Comparison of ENCODE assay signal across 8 mouse cellular contexts in genomic region chr7:7188191-7188942, GRCm38 (mm10). TPM values are rescaled to one million over a fixed set of nuclear protein-coding genes. Genes with fewer than 3 reads are reported as not detected.
A peak's percentile ranks its signal among the peaks of the same experiment; 100 is the strongest.
DNase-seq lines count a peak whose midpoint lies in the region; ATAC-seq and TF ChIP-seq lines count a peak whose summit lies in the region.

No protein-coding gene starts in this region.

- TF ChIP-seq EP300 in heart, adult 2 months (IDR thresholded peaks at IDR 0.05; ENCODE audit: insufficient read depth, low read depth, low read length), result no peak

- no peaks in the 10 kb centered on the region for H3K36me3 ChIP-seq in embryonic facial prominence, embryonic 11.5 days (replicated peaks; ENCODE audit: control insufficient read depth, insufficient read depth, low read depth, low read length)
- no peaks in the 10 kb centered on the region for H3K36me3 ChIP-seq in heart, adult 2 months (ENCODE audit: control insufficient read depth, insufficient read depth, low read length)
- peaks cover 2% of the 10 kb centered on the region for H3K36me3 ChIP-seq in limb, embryonic 13.5 days
- H3K36me3 ChIP-seq in midbrain, embryonic 15.5 days (replicated peaks), result no peaks in the 10 kb centered on the region

- TF ChIP-seq POLR2A in heart, adult 2 months (IDR thresholded peaks at IDR 0.05; ENCODE audit: insufficient read depth, low read depth, low read length), result no peak

- peak overlapping the region; percentile 34 for H3K4me3 ChIP-seq in embryonic facial prominence, embryonic 11.5 days (ENCODE audit: low read depth, low read length)
- peak overlapping the region; percentile 57 for H3K4me3 ChIP-seq in heart, adult 2 months
- peak overlapping the region; percentile 54 for H3K4me3 ChIP-seq in limb, embryonic 13.5 days
- H3K4me3 ChIP-seq in midbrain, embryonic 15.5 days, result peak overlapping the region; percentile 52

- intact Hi-C loops in heart, adult 2 months (cut with DNase I), result loop anchor here (5.0 to 10.0 kb wide), 2 partner anchors 66 to 254 kb away; partner anchors contain the start of gene Zfp954

- peak; percentile 75 for TF ChIP-seq CTCF in heart, adult 2 months (IDR thresholded peaks at IDR 0.05)

- peak; percentile 96 for ATAC-seq in embryonic facial prominence, embryonic 11.5 days (replicated peaks; ENCODE audit: insufficient number of reproducible peaks, low FRiP score, low TSS enrichment, low read depth)
- peak; percentile 93 for ATAC-seq in limb, embryonic 13.5 days (ENCODE audit: low FRiP score, low read depth)
- ATAC-seq in midbrain, embryonic 15.5 days (replicated peaks), result peak; percentile 97

- DNase-seq in urinary bladder, adult 18-20 months (ENCODE audit: low spot score in 2 of 2), result peak; percentile 55 to 69
- DNase-seq in urinary bladder, postnatal 10 days (ENCODE audit: low spot score), result no peak
- peak; percentile 74 for DNase-seq in embryonic facial prominence, embryonic 11.5 days (ENCODE audit: low spot score)
- DNase-seq in heart, adult 2 months, result peak; percentile 72 to 73
- peak; percentile 37 to 69 for DNase-seq in kidney, adult 8-10 months
- peak; percentile 47 to 73 for DNase-seq in spleen, adult 18-20 months

- peak overlapping the region; percentile 29; the same call in 1 of the 2 replicates for H3K4me2 ChIP-seq in embryonic facial prominence, embryonic 11.5 days (ENCODE audit: low read depth, low read length)
- peak overlapping the region; percentile 54 for H3K4me2 ChIP-seq in limb, embryonic 13.5 days (replicated peaks)
- peak overlapping the region; percentile 44 for H3K4me2 ChIP-seq in midbrain, embryonic 15.5 days

- no peaks in the 10 kb centered on the region for H3K27me3 ChIP-seq in embryonic facial prominence, embryonic 11.5 days (ENCODE audit: control insufficient read depth, insufficient read depth, low read length)
- H3K27me3 ChIP-seq in heart, adult 2 months (ENCODE audit: control insufficient read depth, insufficient read depth, low read length), result no peaks in the 10 kb centered on the region
- no peaks in the 10 kb centered on the region for H3K27me3 ChIP-seq in limb, embryonic 13.5 days
- no peaks in the 10 kb centered on the region for H3K27me3 ChIP-seq in midbrain, embryonic 15.5 days (replicated peaks)

- 13% methylated on average over 18 of the region's 18 CpGs for WGBS in embryonic facial prominence, embryonic 11.5 days
- 6% methylated on average over 17 of the region's 18 CpGs for WGBS in heart, adult 2 months
- WGBS in limb, embryonic 13.5 days, result 10% methylated on average over 18 of the region's 18 CpGs
- 11% methylated on average over 18 of the region's 18 CpGs for WGBS in midbrain, embryonic 15.5 days

- no peaks in the 10 kb centered on the region for H3K4me1 ChIP-seq in embryonic facial prominence, embryonic 11.5 days (ENCODE audit: control insufficient read depth, insufficient read depth, low read length)
- no peaks in the 10 kb centered on the region for H3K4me1 ChIP-seq in heart, adult 2 months (ENCODE audit: control insufficient read depth, insufficient read depth, low read length)
- peaks cover 4% of the 10 kb centered on the region; the same call in 1 of the 2 replicates for H3K4me1 ChIP-seq in limb, embryonic 13.5 days
- no peaks in the 10 kb centered on the region for H3K4me1 ChIP-seq in midbrain, embryonic 15.5 days

- H3K79me2 ChIP-seq in heart, adult 2 months (replicated peaks; ENCODE audit: control insufficient read depth, insufficient read depth, low read length), result no peaks in the 10 kb centered on the region

- 0 out of 2 replicates have a peak overlapping the region, but pooled peaks have one; percentile 22 for H3K9ac ChIP-seq in embryonic facial prominence, embryonic 11.5 days (replicated peaks; ENCODE audit: low read length)
- H3K9ac ChIP-seq in heart, adult 2 months (ENCODE audit: low read depth, low read length), result no peak overlapping the region
- H3K9ac ChIP-seq in limb, embryonic 13.5 days, result peak overlapping the region; percentile 35; the same call in 1 of the 2 replicates
- peak overlapping the region; percentile 29; the same call in 1 of the 2 replicates for H3K9ac ChIP-seq in midbrain, embryonic 15.5 days

- H3K9me3 ChIP-seq in embryonic facial prominence, embryonic 11.5 days (replicated peaks; ENCODE audit: control insufficient read depth, low read length), result no peaks in the 10 kb centered on the region
- no peaks in the 10 kb centered on the region for H3K9me3 ChIP-seq in limb, embryonic 13.5 days
- H3K9me3 ChIP-seq in midbrain, embryonic 15.5 days, result no peaks in the 10 kb centered on the region

- H3K27ac ChIP-seq in embryonic facial prominence, embryonic 11.5 days (replicated peaks; ENCODE audit: low read depth, low read length), result no peak overlapping the region
- no peak overlapping the region for H3K27ac ChIP-seq in heart, adult 2 months
- no peak overlapping the region for H3K27ac ChIP-seq in limb, embryonic 13.5 days
- no peak overlapping the region for H3K27ac ChIP-seq in midbrain, embryonic 15.5 days

RNA-seq across cellular contexts. Expression of gene Zfp418, which starts 17.2 kb away (rescaled TPM):
- 3.0 and 4.5 TPM in 2 replicates for polyA plus RNA-seq in embryonic facial prominence, embryonic 11.5 days (2014; fragmentation: Nextera tagmentation; extraction: Ambion mirVana)
- total RNA-seq in heart, adult 2 months (2021), result 1 to 10 TPM; 2.0 to 2.1 TPM
- 0.51 and 1.2 TPM in 2 replicates for polyA plus RNA-seq in heart, adult 2 months (2012; rRNA removed)
- 3.4 and 3.7 TPM in 2 replicates for polyA plus RNA-seq in limb, embryonic 13.5 days (2015; fragmentation: Nextera tagmentation; extraction: Ambion mirVana)
- polyA plus RNA-seq in midbrain, embryonic 15.5 days (2015; fragmentation: Nextera tagmentation; extraction: Ambion mirVana), result 4.0 and 4.5 TPM in 2 replicates

RNA-seq across cellular contexts. Expression of gene Zfp772, which starts 21.4 kb away (rescaled TPM):
- polyA plus RNA-seq in embryonic facial prominence, embryonic 11.5 days (2014; fragmentation: Nextera tagmentation; extraction: Ambion mirVana), result 10.8 and 11.5 TPM in 2 replicates
- total RNA-seq in heart, adult 2 months (2021), result 1 to 10 TPM; 1.3 to 2.3 TPM
- polyA plus RNA-seq in heart, adult 2 months (2012; rRNA removed), result 1.00 and 1.8 TPM in 2 replicates
- polyA plus RNA-seq in limb, embryonic 13.5 days (2015; fragmentation: Nextera tagmentation; extraction: Ambion mirVana), result 10.0 TPM in 2 replicates
- polyA plus RNA-seq in midbrain, embryonic 15.5 days (2015; fragmentation: Nextera tagmentation; extraction: Ambion mirVana), result 9.4 and 10.0 TPM in 2 replicates

RNA-seq across cellular contexts. Expression of gene Zfp773, which starts 51.8 kb away (rescaled TPM):
- 4.4 and 4.7 TPM in 2 replicates for polyA plus RNA-seq in embryonic facial prominence, embryonic 11.5 days (2014; fragmentation: Nextera tagmentation; extraction: Ambion mirVana)
- under 1 TPM; 0.23 to 0.32 TPM for total RNA-seq in heart, adult 2 months (2021)
- 0.14 and 0.20 TPM in 2 replicates for polyA plus RNA-seq in heart, adult 2 months (2012; rRNA removed)
- polyA plus RNA-seq in limb, embryonic 13.5 days (2015; fragmentation: Nextera tagmentation; extraction: Ambion mirVana), result 3.3 and 3.9 TPM in 2 replicates
- 19.7 and 20.5 TPM in 2 replicates for polyA plus RNA-seq in midbrain, embryonic 15.5 days (2015; fragmentation: Nextera tagmentation; extraction: Ambion mirVana)

RNA-seq across cellular contexts. Expression of gene Vmn2r29, which starts 58.8 kb away (rescaled TPM):
- 0.27 and 0.45 TPM in 2 replicates for polyA plus RNA-seq in embryonic facial prominence, embryonic 11.5 days (2014; fragmentation: Nextera tagmentation; extraction: Ambion mirVana)
- under 1 TPM in 1 of 2 experiments, not detected in 1; 0.09 TPM for total RNA-seq in heart, adult 2 months (2021)
- 0.06 TPM in 1 of 2 replicates, not detected in the other for polyA plus RNA-seq in heart, adult 2 months (2012; rRNA removed)
- 1.2 and 1.9 TPM in 2 replicates for polyA plus RNA-seq in limb, embryonic 13.5 days (2015; fragmentation: Nextera tagmentation; extraction: Ambion mirVana)
- 0.67 and 1.6 TPM in 2 replicates for polyA plus RNA-seq in midbrain, embryonic 15.5 days (2015; fragmentation: Nextera tagmentation; extraction: Ambion mirVana)
